Mouse (Mus musculus) heart, postnatal 4 days (tissue): ENCODE measurements at regions not wholly inside any gene's neighbourhood (a gene's known extent, or its start where the extent isn't known, plus 50 kb on each side); places are given as distances from the start of the nearest gene placed in this dataset.

Source experiments
- DNase-seq: peaks from one replicate; pipeline ENCODE4 v3.0.0; 2021

DNA sequence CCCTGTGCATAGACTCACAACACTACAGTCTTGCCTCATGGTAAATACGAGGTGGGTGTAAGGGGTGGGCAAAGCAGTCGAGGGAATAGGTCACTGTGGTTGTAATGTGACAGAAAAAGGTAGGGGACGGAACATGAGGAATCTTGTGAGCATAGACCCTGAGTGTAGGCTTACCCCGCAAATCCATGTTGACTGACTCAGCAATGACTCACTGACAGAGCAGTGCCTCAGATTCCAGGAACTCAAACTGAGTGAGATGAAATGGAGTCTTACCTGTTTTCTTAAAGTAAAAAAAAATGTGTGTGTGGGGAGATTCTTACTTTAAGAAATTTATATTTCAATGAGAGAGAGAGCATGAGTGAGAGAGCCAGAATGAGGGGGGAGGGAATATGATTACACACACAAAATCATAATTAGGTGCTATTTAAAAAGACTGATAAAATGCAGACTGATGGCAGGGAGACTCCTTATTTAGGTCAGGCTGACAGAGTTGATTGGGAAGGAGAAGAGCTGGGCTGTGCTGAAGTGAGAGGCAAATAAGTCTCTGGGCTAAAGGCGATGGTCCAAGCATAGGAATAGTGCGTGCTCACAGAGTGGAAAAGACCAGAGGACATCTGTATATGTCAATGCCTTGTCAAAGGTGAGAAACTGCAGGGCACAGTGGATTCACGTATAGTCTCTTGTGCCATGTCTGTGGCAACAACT is 631.0 kb upstream of the Fam160b2 start:
- no peak for DNase-seq

- no peak for DNase-seq
These were observed 630.3 kb upstream of the Fam160b2 start for GRCm38 (mm10) chr14:71229955-71230354.

GRCm38 (mm10) chr14:71228894-71229446 is 629.3 kb upstream of the Fam160b2 start:
- no peak for DNase-seq

- no peak for DNase-seq
These were observed 617.4 kb upstream of the Fam160b2 start for GRCm38 (mm10) chr14:71217041-71217440.

DNA sequence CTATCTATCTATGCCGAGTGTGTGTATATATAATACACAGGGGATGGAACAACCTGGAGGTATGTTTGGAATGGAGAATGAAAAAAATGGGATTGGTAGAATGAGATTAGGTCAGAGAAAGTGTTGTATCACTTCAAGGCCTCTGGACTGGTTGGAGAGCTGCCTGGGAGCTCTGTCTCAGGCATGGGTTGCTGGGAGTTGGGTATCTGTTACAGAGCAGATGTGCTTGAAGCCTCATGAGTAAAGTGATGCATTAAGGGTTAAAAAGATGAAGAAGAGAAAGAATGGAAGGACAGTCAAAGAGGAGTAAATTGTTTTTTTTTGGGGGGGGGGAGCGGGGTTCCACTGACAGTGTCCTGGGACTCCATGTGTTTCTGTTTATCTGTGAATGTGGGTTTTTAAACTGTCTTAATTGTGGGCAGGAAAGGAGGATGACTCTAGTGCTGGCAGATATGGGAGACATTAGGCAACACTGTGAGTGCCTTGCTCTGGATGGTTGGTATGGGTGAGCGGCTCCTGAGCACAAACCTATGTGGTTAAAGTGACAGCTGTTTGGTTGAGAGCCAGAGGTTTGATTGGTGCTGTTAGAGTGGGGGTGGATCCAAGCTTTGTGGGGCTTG is 611.8 kb upstream of the Fam160b2 start:
- no peak for DNase-seq

GRCm38 (mm10) chr14:71203459-71203858 is 603.8 kb upstream of the Fam160b2 start:
- no peak for DNase-seq

DNA sequence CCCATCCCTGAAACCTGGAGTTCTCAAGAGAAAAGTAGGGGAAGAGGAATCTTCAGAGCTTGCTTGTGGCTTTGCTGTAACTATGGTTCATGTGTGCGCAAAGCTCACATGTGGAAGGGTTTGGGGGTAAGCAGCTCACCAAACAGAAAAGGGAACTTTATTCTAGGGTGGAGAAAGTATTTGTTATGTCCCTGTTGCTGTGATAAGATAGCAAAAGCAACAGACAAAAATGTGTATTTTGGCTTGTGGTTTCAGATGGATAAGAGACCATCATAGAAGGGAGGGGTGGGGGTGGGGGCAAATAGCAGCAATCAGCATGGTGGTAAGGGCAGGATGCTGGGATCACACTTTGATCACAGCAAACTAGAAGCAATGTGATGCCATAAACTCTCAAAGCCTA is 601.3 kb upstream of the Fam160b2 start:
- DNase-seq = no peak

DNA sequence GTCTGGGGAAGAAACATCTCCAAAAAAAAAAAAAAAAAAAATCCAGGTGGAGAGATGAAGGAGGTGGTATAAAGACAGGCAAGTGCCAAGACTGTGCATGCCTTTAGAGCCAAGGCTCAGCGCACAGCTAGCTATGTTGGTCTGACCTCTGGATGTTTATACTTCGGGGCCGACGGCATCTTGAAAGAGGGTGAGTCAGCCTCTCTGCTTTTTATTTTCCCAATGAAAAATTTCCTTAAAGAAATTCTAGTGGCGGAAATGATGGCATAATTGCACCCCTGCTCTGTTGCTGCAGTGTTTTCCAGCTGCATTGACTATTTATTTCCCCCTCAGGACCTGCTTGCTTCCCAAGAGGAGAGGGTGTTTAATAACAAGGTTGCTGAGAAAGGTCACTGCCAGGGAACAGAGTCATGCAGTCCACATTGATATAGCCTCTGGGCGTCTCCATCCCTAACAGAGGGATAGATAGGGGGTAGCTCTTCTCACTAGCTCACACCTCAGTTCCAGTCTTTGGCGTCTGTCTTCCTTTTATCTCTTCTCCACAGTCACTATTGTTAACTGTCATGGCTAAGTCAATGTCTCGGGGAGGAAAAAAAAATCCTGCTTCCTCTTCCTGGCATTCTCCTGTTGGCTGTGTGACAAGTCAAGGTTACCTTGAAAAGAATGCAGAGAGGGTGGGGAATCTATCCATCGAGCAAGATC is 599.7 kb upstream of the Fam160b2 start:
- DNase-seq = no peak

GRCm38 (mm10) chr14:71194219-71194618 is 594.6 kb upstream of the Fam160b2 start:
- no peak for DNase-seq

- DNase-seq = no peak
These were observed 592.9 kb upstream of the Fam160b2 start for GRCm38 (mm10) chr14:71192486-71192885.

- DNase-seq = no peak
These were observed 589.7 kb upstream of the Fam160b2 start for GRCm38 (mm10) chr14:71189360-71189759.

DNA sequence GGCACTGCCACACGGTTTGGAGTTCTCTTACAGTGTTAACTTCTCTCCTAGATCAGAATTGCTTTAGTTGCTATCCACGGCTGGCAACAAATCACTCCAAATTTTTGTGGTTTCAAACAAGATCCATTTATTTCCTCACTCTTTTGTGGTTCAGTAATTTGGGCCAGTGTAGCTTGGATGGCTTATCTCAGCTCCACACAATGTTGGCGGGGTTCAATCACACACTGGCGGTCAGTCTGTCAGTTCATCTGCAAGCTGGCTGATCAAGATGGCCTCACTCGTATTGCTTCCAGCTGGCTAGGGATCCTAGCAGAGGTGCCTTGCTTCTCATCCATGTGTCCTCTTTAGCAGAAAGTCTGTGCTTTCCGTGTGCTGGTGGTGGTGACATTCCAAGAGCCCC is 577.7 kb upstream of the Fam160b2 start:
- no peak for DNase-seq

DNA sequence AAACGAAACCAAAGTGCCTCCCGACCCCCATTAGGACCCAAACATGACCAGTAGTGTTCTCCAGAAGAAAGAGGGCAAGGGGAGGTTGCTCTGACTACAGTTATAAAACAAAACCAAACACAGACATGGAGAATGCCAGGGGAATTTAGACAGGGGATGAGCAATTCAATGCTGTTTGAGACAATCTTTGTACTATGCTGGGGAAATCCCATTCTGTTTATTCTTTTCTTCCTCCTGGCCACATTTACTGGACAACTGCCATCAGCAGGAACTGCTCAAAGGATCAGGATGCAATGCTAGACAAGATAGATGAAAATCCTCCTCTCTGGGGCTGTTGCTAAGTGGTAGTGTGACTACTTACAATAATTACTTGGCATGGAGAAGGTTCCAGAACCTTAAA is 574.5 kb upstream of the Fam160b2 start:
- no peak for DNase-seq

DNA sequence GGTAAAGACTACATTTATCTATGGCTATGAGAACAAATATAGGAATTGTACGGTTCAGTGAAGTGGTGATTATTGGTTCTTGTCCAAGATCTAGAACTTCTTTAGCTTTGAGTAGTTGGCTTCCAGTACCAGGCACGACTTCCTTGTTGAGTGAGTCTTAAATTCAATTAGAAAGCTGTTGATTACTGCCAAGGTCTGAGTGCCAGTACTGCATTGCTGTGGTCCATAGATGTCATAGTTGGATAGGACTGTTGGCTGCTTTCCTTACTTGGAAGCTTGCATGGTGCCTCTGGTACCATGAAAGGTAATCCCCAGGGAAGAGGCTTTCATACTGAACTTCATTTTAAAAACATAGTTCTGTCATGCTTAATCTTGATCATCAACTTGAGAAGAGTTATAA is 559.9 kb upstream of the Fam160b2 start:
- no peak for DNase-seq

DNA sequence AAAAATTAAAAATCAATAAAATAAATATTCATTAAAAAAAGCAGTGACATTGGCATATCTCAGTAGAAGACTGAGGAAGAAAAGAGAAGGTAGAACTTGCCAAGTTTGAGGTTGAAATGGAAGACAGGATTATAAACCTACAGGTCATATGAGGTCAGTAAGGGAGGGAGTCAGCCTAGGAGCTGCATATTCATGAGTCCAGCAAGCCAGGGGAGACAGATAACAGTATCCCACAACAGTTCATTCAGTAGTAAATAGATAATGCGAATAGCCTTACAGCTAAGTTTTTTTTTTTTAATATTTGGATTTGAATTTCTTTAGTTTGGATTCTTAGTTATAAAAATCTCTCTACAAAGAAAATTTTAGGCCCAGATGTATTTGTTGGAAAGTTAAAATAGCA is 542.8 kb upstream of the Fam160b2 start:
- no peak for DNase-seq

GRCm38 (mm10) chr14:71129771-71130211 is 530.2 kb upstream of the Fam160b2 start:
- DNase-seq = peak; percentile 75

- DNase-seq = peak; percentile 70
These were observed 528.9 kb upstream of the Fam160b2 start for GRCm38 (mm10) chr14:71128495-71128894.

- peak; percentile 17 for DNase-seq
These were observed 519.0 kb upstream of the Fam160b2 start for GRCm38 (mm10) chr14:71118681-71119080.

- no peak for DNase-seq
These were observed 516.3 kb upstream of the Fam160b2 start for GRCm38 (mm10) chr14:71115798-71116432.

GRCm38 (mm10) chr14:71115095-71115797 is 515.6 kb upstream of the Fam160b2 start:
- DNase-seq = no peak

DNA sequence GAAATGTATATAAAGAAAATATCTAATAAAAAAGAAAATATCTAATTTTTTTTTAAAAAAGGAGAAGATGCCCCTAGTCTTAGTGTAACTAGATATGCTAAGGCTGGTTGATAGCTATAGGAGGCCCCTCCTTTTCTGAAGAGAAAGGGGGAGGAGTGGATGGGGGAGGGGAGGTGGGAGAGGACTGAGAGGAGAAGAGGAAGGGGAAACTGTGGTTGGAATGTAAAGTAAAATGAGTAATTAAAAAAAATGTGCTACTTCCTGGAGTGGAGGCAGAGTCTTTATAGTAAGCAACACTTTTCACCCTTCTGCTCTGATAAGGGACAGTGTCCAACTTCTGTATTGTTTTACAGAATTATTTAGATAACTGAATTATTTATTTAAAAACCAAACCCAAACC is 513.6 kb upstream of the Fam160b2 start:
- DNase-seq = no peak

DNA sequence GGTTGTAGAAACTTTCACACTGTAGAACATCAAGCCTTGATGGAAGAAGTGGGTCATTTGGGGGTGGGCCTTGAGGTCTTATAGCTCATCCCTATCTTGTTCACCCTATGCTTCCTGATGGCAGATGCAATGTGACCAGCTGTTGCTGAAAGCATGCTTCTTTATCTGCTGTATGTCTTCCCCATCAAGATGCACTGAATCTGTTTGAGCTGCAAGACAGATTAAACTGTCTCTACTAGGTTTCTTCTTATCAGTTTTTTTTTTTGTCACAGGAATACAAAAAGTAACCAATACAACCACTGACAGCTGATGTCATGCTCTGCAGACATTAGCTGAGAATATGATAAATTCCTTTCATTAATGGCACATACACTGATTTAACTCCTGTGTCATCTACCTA is 505.0 kb upstream of the Fam160b2 start:
- DNase-seq = no peak
